Mouse (Mus musculus) gastrocnemius, adult 2 months (tissue): ENCODE results near the gene Fads1. TPM values are rescaled to one million over a fixed set of nuclear protein-coding genes. Genes with fewer than 3 reads are reported as not detected.

ENCODE experiments used
- DNase-seq: peaks from one replicate; pipeline ENCODE4 v3.0.0; 2022
- H3K27ac ChIP-seq: fragments of 200-600 bp; 2 replicates; pipeline ENCODE4 v1.8.1; 2022; ENCODE audit warnings: mild to moderate bottlenecking
- H3K4me3 ChIP-seq: fragments of 200-600 bp; 2 replicates; pipeline ENCODE4 v1.8.1; 2022; ENCODE audit warnings: mild to moderate bottlenecking, moderate library complexity
- CTCF ChIP-seq: fragments of 200-600 bp; IDR thresholded peaks from 2 replicates; pipeline ENCODE4 v1.8.1; 2022; ENCODE audit warnings: antibody characterized with exemption, mild to moderate bottlenecking, moderate library complexity
- intact Hi-C: fragments of 180-260 bp; cut with DNase I; formaldehyde crosslinking; loops from one replicate; pipeline ENCODE4 v1.15.1; 2025
- microRNA-seq: library from miRNA; unstranded; fragments of <30 nt; microRNA quantifications from one replicate; pipeline ENCODE4 v1.2.0, GENCODE M21; 2021
- total RNA-seq, 2 experiments: library from RNA; stranded (reverse); gene quantifications; 2 replicates each; pipeline ENCODE4 v1.2.3; 2021

Gene Fads1
- total RNA-seq, 2 experiments from 2014 or later, result 4.2 to 9.9 TPM

- intact Hi-C loops, result no loop called here
- Histone ChIP-seq H3K27ac (no peak overlapping the region), H3K4me3 (no peak overlapping the region)
- peak; percentile 52 for DNase-seq
- TF ChIP-seq CTCF, result peak; percentile 58
Observed at GRCm38 (mm10) chr19:10244183-10244582, 61.5 kb downstream of the Fads1 start.

Small RNAs within 50 kb of the gene (microRNA-seq; reads per million reads assigned to microRNA genes)
- gene Mir6993, result not detected

Other genes starting within 250 kb of the Fads1 start
- 1,000 to 10,000 TPM; 2,168 to 2,432 TPM for gene Fth1, start 202.3 kb upstream of the Fads1 start, total RNA-seq
- gene Best1, start 181.3 kb upstream of the Fads1 start, total RNA-seq, result under 1 TPM; 0.28 to 0.46 TPM
- 1 to 10 TPM; 4.0 to 4.7 TPM for gene Rab3il1, start 181.2 kb upstream of the Fads1 start, total RNA-seq
- 1 to 10 TPM; 2.2 to 2.3 TPM for gene Fads3, start 141.3 kb upstream of the Fads1 start, total RNA-seq
- 1 to 10 TPM; 1.7 to 4.1 TPM for gene Fads2, start 81.1 kb upstream of the Fads1 start, total RNA-seq
- gene Tmem258, start 21.1 kb downstream of the Fads1 start, total RNA-seq, result 10 to 100 TPM; 80.3 to 98.7 TPM
- gene Fen1, start 21.3 kb downstream of the Fads1 start, total RNA-seq, result 1 to 10 TPM; 4.0 to 4.3 TPM
- not detected for gene Myrf, start 57.9 kb downstream of the Fads1 start, total RNA-seq
- 1 to 10 TPM; 7.2 to 8.6 TPM for gene Dagla, start 122.0 kb downstream of the Fads1 start, total RNA-seq
- 1 to 10 TPM; 3.1 to 4.0 TPM for gene Syt7, start 206.2 kb downstream of the Fads1 start, total RNA-seq